Mouse (Mus musculus): ENCODE measurements around the gene Fam228a. TPM values are rescaled to one million over a fixed set of nuclear protein-coding genes. Genes with fewer than 3 reads are reported as not detected.
"Not testable (repeated sequence)": the region's sequence is repeated elsewhere in the genome, so short reads cannot be mapped to it uniquely, and the experiment has no call there.

Fam228a gene
- 1 to 10 TPM; 1.6 to 3.9 (median 3.5) TPM for total RNA-seq (2022)

- DNase-seq (ENCODE audit: low spot score in 2 of 2): no peak
Observed at GRCm38 (mm10) chr12:4738031-4738576, at the start of gene Fam228a. Gene Fam228a, minus strand, starts transcription at chr12:4738430.

DNA sequence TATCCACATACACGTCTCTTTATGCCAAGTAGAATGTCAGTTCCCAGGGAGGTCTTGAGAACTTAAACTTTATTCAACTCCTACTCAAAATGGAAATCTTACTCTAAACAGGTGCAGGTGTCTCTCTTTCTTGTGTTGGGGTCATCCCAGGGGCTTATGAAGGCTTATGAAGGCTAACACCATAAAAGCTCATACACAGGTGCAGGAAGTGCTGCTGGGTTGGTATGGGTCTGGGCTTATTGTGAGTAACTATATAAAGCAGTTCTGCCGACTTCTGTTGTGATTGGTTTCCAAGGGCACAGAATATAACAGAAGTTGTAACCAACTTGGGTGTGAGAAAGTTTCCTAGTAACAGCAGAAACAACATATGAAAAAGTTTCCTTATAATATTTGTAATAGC, 46.2 kb upstream of the Fam228a start:
- no peak for DNase-seq (ENCODE audit: low spot score in 2 of 2)

DNA sequence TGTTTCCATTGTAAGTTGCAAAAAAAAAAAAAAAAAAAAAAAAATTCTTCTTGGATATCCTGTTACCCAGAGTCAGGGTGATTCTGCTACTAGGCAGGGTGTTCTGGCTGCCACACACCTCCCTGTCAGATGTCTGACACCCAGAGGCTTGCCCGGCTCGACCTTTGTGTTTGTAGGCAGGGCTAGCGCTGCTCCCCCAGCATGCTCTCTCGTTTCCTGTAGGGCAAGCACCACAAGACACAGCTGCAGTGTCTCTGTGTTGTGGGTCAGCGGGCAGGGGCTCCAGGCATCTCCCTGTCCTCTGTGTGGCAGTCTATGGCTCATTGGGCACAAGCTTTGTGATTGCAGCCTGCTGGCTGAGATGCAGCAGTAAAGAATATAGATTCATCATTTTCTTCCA, 45.4 kb upstream of the Fam228a start:
- DNase-seq (ENCODE audit: low spot score in 2 of 2): no peak

GRCm38 (mm10) chr12:4781725-4782404, 43.6 kb upstream of the Fam228a start:
- not testable (repeated sequence) for DNase-seq (ENCODE audit: low spot score in 2 of 2)

- DNase-seq (ENCODE audit: low spot score in 2 of 2): no peak
Observed at GRCm38 (mm10) chr12:4781270-4781669, 43.0 kb upstream of the Fam228a start.

DNA sequence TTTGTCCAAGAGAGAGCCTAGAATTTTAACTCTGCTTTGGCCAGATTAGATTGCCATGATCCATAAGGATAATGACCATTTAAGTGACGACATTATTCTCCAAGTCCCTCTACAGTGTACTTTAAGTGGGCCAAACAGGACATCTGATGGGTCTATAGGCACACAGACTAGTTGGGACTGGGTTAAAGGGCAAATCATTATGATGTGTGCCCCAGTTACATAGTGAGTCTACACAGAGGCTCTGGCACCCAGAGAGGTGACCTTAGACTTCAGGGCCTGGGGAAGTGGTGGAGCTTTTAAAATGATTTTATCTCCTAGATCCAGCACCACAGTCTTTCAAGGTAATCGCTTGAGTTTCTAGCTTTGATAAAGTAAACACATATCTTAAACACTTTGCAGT, 42.0 kb upstream of the Fam228a start:
- no peak for DNase-seq (ENCODE audit: low spot score in 2 of 2)

GRCm38 (mm10) chr12:4777734-4778133, 39.5 kb upstream of the Fam228a start:
- no peak for DNase-seq (ENCODE audit: low spot score in 2 of 2)

- no peak for DNase-seq (ENCODE audit: low spot score in 2 of 2)
Observed at GRCm38 (mm10) chr12:4775588-4775949, 37.3 kb upstream of the Fam228a start.

- no peak for DNase-seq (ENCODE audit: low spot score in 2 of 2)
Observed at GRCm38 (mm10) chr12:4774895-4775587, 36.8 kb upstream of the Fam228a start.

DNA sequence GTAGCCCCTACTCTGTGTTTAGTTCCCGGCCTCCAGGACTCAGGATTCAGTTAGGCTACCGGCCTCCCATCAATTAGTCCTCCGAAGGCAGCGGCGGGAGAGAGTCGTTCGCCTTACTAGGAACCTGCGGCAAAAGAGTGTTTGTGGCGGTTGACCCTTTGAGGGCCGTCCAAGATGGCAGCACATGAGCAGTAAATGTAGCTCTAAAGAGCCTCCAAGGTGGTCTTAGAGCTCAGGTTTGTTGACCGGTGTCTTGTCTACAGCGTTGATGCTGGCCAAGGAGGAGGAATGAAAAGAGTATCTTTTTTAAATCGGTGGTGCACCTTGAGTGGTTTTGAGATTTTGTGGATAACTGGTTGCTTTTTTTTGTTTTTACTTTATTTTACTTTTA, 31.1 kb upstream of the Fam228a start:
- no peak for DNase-seq (ENCODE audit: low spot score in 2 of 2)

- peak; percentile 94 to 99 for DNase-seq (ENCODE audit: low spot score in 2 of 2)
Observed at GRCm38 (mm10) chr12:4768492-4769332, 30.5 kb upstream of the Fam228a start, which contains the start of the genes Pfn4 and Fam228b. Gene Pfn4, plus strand, starts transcription at chr12:4769022. Gene Fam228b, minus strand, starts transcription at chr12:4769267.

DNA sequence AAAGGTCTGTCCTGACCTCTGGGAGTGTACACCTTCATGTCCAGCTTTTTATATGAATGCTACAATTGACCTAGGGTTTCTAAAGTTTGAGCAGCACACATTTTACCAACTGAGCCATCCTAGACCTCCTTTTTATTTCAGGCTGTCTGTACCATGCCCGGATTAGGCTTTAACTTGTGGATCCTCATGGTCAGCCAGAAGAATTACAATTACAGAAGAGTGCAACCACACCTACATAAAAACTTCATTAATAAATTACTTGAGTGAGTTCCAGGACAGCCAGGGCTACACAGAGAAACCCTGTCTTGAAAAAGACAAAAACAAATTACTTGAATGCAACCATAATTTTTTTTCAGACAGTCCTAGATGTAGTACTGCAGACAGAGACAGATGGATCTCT, 18.8 kb upstream of the Fam228a start:
- no peak for DNase-seq (ENCODE audit: low spot score in 2 of 2)

GRCm38 (mm10) chr12:4754451-4754850, 16.2 kb upstream of the Fam228a start:
- not testable (repeated sequence) for DNase-seq (ENCODE audit: low spot score in 2 of 2)

GRCm38 (mm10) chr12:4744486-4744885, 6.3 kb upstream of the Fam228a start:
- DNase-seq (ENCODE audit: low spot score in 2 of 2): no peak

- DNase-seq (ENCODE audit: low spot score in 2 of 2): no peak
Observed at GRCm38 (mm10) chr12:4742183-4742582, 4.0 kb upstream of the Fam228a start.

GRCm38 (mm10) chr12:4740823-4741222, 2.6 kb upstream of the Fam228a start:
- no peak for DNase-seq (ENCODE audit: low spot score in 2 of 2)

- no peak for DNase-seq (ENCODE audit: low spot score in 2 of 2)
Observed at GRCm38 (mm10) chr12:4732332-4732731, 5.9 kb downstream of the Fam228a start.

- DNase-seq (ENCODE audit: low spot score in 2 of 2): no peak
Observed at GRCm38 (mm10) chr12:4731629-4732028, 6.6 kb downstream of the Fam228a start.

- DNase-seq (ENCODE audit: low spot score in 2 of 2): no peak
Observed at GRCm38 (mm10) chr12:4729165-4729564, 9.1 kb downstream of the Fam228a start.

- DNase-seq (ENCODE audit: low spot score in 2 of 2): no peak
Observed at GRCm38 (mm10) chr12:4719762-4720754, 18.2 kb downstream of the Fam228a start.

Measured in layer of hippocampus, adult 8-10 months (tissue).